Mouse (Mus musculus): Measurements from ENCODE around the gene Mafb. TPM values are rescaled to one million over a fixed set of nuclear protein-coding genes. Genes with fewer than 3 reads are reported as not detected.

Mafb gene
- polyA plus RNA-seq (2014; fragmentation: Nextera tagmentation; extraction: Ambion mirVana), result 7.1 and 7.9 TPM in 2 replicates

GRCm38 (mm10) chr2:160366980-160367338 lies at the start of gene Mafb:
Mafb (minus strand) TSS chr2:160367065.
- ATAC-seq (ENCODE audit: insufficient number of reproducible peaks, insufficient read depth, low FRiP score, low read depth), result peak; percentile 90
- 1% methylated on average over 34 of the region's 37 CpGs for WGBS
- no peaks in the 10 kb centered on the region for H3K36me3 ChIP-seq (ENCODE audit: control insufficient read depth, insufficient read depth, low read length)

GRCm38 (mm10) chr2:160415161-160415560 lies 48.3 kb upstream of the Mafb start:
- no peak for ATAC-seq (ENCODE audit: insufficient number of reproducible peaks, insufficient read depth, low FRiP score, low read depth)
- H3K27ac ChIP-seq (replicated peaks in 1 of 2; ENCODE audit: control insufficient read depth in 1 of 2, insufficient read depth in 1 of 2, low read depth in 2 of 2, low read length in 2 of 2), result no peak overlapping the region
- no peak overlapping the region for H3K4me2 ChIP-seq (ENCODE audit: low read length)
- H3K9me3 ChIP-seq (ENCODE audit: control insufficient read depth, low read length), result peaks cover 4% of the 10 kb centered on the region; the same call in 1 of the 2 replicates
- H3K27me3 ChIP-seq (ENCODE audit: control insufficient read depth, insufficient read depth, low read length), result no peaks in the 10 kb centered on the region
- H3K36me3 ChIP-seq (ENCODE audit: control insufficient read depth, insufficient read depth, low read length), result no peaks in the 10 kb centered on the region
- no peak overlapping the region for H3K4me3 ChIP-seq (ENCODE audit: control insufficient read depth in 1 of 2, insufficient read depth in 1 of 2, low read depth in 1 of 2, low read length in 2 of 2)
- no peaks in the 10 kb centered on the region for H3K4me1 ChIP-seq (ENCODE audit: control insufficient read depth in 2 of 2, insufficient read depth in 2 of 2, low read length in 2 of 2)
- WGBS, result 85% methylated on average over 8 of the region's 8 CpGs
- no peak overlapping the region for H3K9ac ChIP-seq (ENCODE audit: low read length)

More at GRCm38 (mm10) chr2:160366980-160367338, at the start of gene Mafb:
- H3K9ac ChIP-seq (ENCODE audit: low read length), result peak within 1 kb of the TSS; percentile 78
- H3K4me1 ChIP-seq (ENCODE audit: control insufficient read depth in 2 of 2, insufficient read depth in 2 of 2, low read length in 2 of 2), result peaks cover 12 to 22% of the 10 kb centered on the region in 2 experiments; a peak in 3 of 4 replicates
- H3K27ac ChIP-seq (replicated peaks in 1 of 2; ENCODE audit: control insufficient read depth in 1 of 2, insufficient read depth in 1 of 2, low read depth in 2 of 2, low read length in 2 of 2), result peak within 1 kb of the TSS; percentile 23 to 81
- peak within 1 kb of the TSS; percentile 53 to 62 for H3K4me3 ChIP-seq (ENCODE audit: control insufficient read depth in 1 of 2, insufficient read depth in 1 of 2, low read depth in 1 of 2, low read length in 2 of 2)
- peaks cover 67% of the 10 kb centered on the region for H3K27me3 ChIP-seq (ENCODE audit: control insufficient read depth, insufficient read depth, low read length)
- peak within 1 kb of the TSS; percentile 98 for H3K4me2 ChIP-seq (ENCODE audit: low read length)
- no peaks in the 10 kb centered on the region for H3K9me3 ChIP-seq (ENCODE audit: control insufficient read depth, low read length)

GRCm38 (mm10) chr2:160414736-160415135 lies 47.9 kb upstream of the Mafb start:
- no peak overlapping the region for H3K9ac ChIP-seq (ENCODE audit: low read length)
- no peak overlapping the region for H3K4me2 ChIP-seq (ENCODE audit: low read length)
- peaks cover 4% of the 10 kb centered on the region; the same call in 1 of the 2 replicates for H3K9me3 ChIP-seq (ENCODE audit: control insufficient read depth, low read length)
- H3K36me3 ChIP-seq (ENCODE audit: control insufficient read depth, insufficient read depth, low read length), result no peaks in the 10 kb centered on the region
- no peak overlapping the region for H3K4me3 ChIP-seq (ENCODE audit: control insufficient read depth in 1 of 2, insufficient read depth in 1 of 2, low read depth in 1 of 2, low read length in 2 of 2)
- no peaks in the 10 kb centered on the region for H3K4me1 ChIP-seq (ENCODE audit: control insufficient read depth in 2 of 2, insufficient read depth in 2 of 2, low read length in 2 of 2)
- no peak overlapping the region for H3K27ac ChIP-seq (replicated peaks in 1 of 2; ENCODE audit: control insufficient read depth in 1 of 2, insufficient read depth in 1 of 2, low read depth in 2 of 2, low read length in 2 of 2)
- no peaks in the 10 kb centered on the region for H3K27me3 ChIP-seq (ENCODE audit: control insufficient read depth, insufficient read depth, low read length)
- 88% methylated on average over 11 of the region's 11 CpGs for WGBS
- no peak for ATAC-seq (ENCODE audit: insufficient number of reproducible peaks, insufficient read depth, low FRiP score, low read depth)

GRCm38 (mm10) chr2:160413982-160414381 lies 47.1 kb upstream of the Mafb start:
- Histone ChIP-seq H3K4me2 (ENCODE audit: low read length) (no peak overlapping the region), H3K27me3 (ENCODE audit: control insufficient read depth, insufficient read depth, low read length) (no peaks in the 10 kb centered on the region), H3K9me3 (ENCODE audit: control insufficient read depth, low read length) (peaks cover 4% of the 10 kb centered on the region; the same call in 1 of the 2 replicates), H3K9ac (ENCODE audit: low read length) (no peak overlapping the region), H3K27ac (replicated peaks in 1 of 2; ENCODE audit: control insufficient read depth in 1 of 2, insufficient read depth in 1 of 2, low read depth in 2 of 2, low read length in 2 of 2) (no peak overlapping the region), H3K36me3 (ENCODE audit: control insufficient read depth, insufficient read depth, low read length) (no peaks in the 10 kb centered on the region), H3K4me1 (ENCODE audit: control insufficient read depth in 2 of 2, insufficient read depth in 2 of 2, low read length in 2 of 2) (no peaks in the 10 kb centered on the region), H3K4me3 (ENCODE audit: control insufficient read depth in 1 of 2, insufficient read depth in 1 of 2, low read depth in 1 of 2, low read length in 2 of 2) (no peak overlapping the region)
- over 99% methylated on average over 5 of the region's 5 CpGs for WGBS
- no peak for ATAC-seq (ENCODE audit: insufficient number of reproducible peaks, insufficient read depth, low FRiP score, low read depth)

- H3K27ac ChIP-seq (replicated peaks in 1 of 2; ENCODE audit: control insufficient read depth in 1 of 2, insufficient read depth in 1 of 2, low read depth in 2 of 2, low read length in 2 of 2), result no peak overlapping the region
- ATAC-seq (ENCODE audit: insufficient number of reproducible peaks, insufficient read depth, low FRiP score, low read depth), result no peak
- H3K9me3 ChIP-seq (ENCODE audit: control insufficient read depth, low read length), result peaks cover 4% of the 10 kb centered on the region; the same call in 1 of the 2 replicates
- 55% methylated on average over 12 of the region's 12 CpGs for WGBS
- no peaks in the 10 kb centered on the region for H3K36me3 ChIP-seq (ENCODE audit: control insufficient read depth, insufficient read depth, low read length)
- no peak overlapping the region for H3K4me3 ChIP-seq (ENCODE audit: control insufficient read depth in 1 of 2, insufficient read depth in 1 of 2, low read depth in 1 of 2, low read length in 2 of 2)
- no peaks in the 10 kb centered on the region for H3K4me1 ChIP-seq (ENCODE audit: control insufficient read depth in 2 of 2, insufficient read depth in 2 of 2, low read length in 2 of 2)
- no peak overlapping the region for H3K4me2 ChIP-seq (ENCODE audit: low read length)
- H3K27me3 ChIP-seq (ENCODE audit: control insufficient read depth, insufficient read depth, low read length), result no peaks in the 10 kb centered on the region
- no peak overlapping the region for H3K9ac ChIP-seq (ENCODE audit: low read length)
Measured at GRCm38 (mm10) chr2:160413055-160413454, 46.2 kb upstream of the Mafb start.

GRCm38 (mm10) chr2:160411431-160411830 lies 44.6 kb upstream of the Mafb start:
- Histone ChIP-seq H3K36me3 (ENCODE audit: control insufficient read depth, insufficient read depth, low read length) (no peaks in the 10 kb centered on the region), H3K27ac (replicated peaks in 1 of 2; ENCODE audit: control insufficient read depth in 1 of 2, insufficient read depth in 1 of 2, low read depth in 2 of 2, low read length in 2 of 2) (no peak overlapping the region), H3K9me3 (ENCODE audit: control insufficient read depth, low read length) (peaks cover 4% of the 10 kb centered on the region; the same call in 1 of the 2 replicates), H3K4me1 (ENCODE audit: control insufficient read depth in 2 of 2, insufficient read depth in 2 of 2, low read length in 2 of 2) (no peaks in the 10 kb centered on the region), H3K9ac (ENCODE audit: low read length) (no peak overlapping the region), H3K4me2 (ENCODE audit: low read length) (no peak overlapping the region), H3K4me3 (ENCODE audit: control insufficient read depth in 1 of 2, insufficient read depth in 1 of 2, low read depth in 1 of 2, low read length in 2 of 2) (no peak overlapping the region), H3K27me3 (ENCODE audit: control insufficient read depth, insufficient read depth, low read length) (no peaks in the 10 kb centered on the region)
- no peak for ATAC-seq (ENCODE audit: insufficient number of reproducible peaks, insufficient read depth, low FRiP score, low read depth)
- 43% methylated on average over 7 of the region's 7 CpGs for WGBS

- Histone ChIP-seq H3K4me3 (ENCODE audit: control insufficient read depth in 1 of 2, insufficient read depth in 1 of 2, low read depth in 1 of 2, low read length in 2 of 2) (no peak overlapping the region), H3K36me3 (ENCODE audit: control insufficient read depth, insufficient read depth, low read length) (no peaks in the 10 kb centered on the region), H3K4me2 (ENCODE audit: low read length) (no peak overlapping the region), H3K27ac (replicated peaks in 1 of 2; ENCODE audit: control insufficient read depth in 1 of 2, insufficient read depth in 1 of 2, low read depth in 2 of 2, low read length in 2 of 2) (no peak overlapping the region), H3K9ac (ENCODE audit: low read length) (no peak overlapping the region), H3K9me3 (ENCODE audit: control insufficient read depth, low read length) (no peaks in the 10 kb centered on the region), H3K4me1 (ENCODE audit: control insufficient read depth in 2 of 2, insufficient read depth in 2 of 2, low read length in 2 of 2) (no peaks in the 10 kb centered on the region), H3K27me3 (ENCODE audit: control insufficient read depth, insufficient read depth, low read length) (no peaks in the 10 kb centered on the region)
- 77% methylated on average over 3 of the region's 3 CpGs for WGBS
- no peak for ATAC-seq (ENCODE audit: insufficient number of reproducible peaks, insufficient read depth, low FRiP score, low read depth)
Measured at GRCm38 (mm10) chr2:160407720-160408119, 40.9 kb upstream of the Mafb start.

GRCm38 (mm10) chr2:160397747-160398146 lies 30.9 kb upstream of the Mafb start:
- H3K4me3 ChIP-seq (ENCODE audit: control insufficient read depth in 1 of 2, insufficient read depth in 1 of 2, low read depth in 1 of 2, low read length in 2 of 2), result no peak overlapping the region
- H3K9me3 ChIP-seq (ENCODE audit: control insufficient read depth, low read length), result no peaks in the 10 kb centered on the region
- no peak overlapping the region for H3K4me2 ChIP-seq (ENCODE audit: low read length)
- no peaks in the 10 kb centered on the region for H3K4me1 ChIP-seq (ENCODE audit: control insufficient read depth in 2 of 2, insufficient read depth in 2 of 2, low read length in 2 of 2)
- H3K36me3 ChIP-seq (ENCODE audit: control insufficient read depth, insufficient read depth, low read length), result no peaks in the 10 kb centered on the region
- WGBS, result 73% methylated on average over 12 of the region's 12 CpGs
- no peak overlapping the region for H3K9ac ChIP-seq (ENCODE audit: low read length)
- ATAC-seq (ENCODE audit: insufficient number of reproducible peaks, insufficient read depth, low FRiP score, low read depth), result no peak
- H3K27me3 ChIP-seq (ENCODE audit: control insufficient read depth, insufficient read depth, low read length), result no peaks in the 10 kb centered on the region; the same call in 1 of the 2 replicates
- no peak overlapping the region for H3K27ac ChIP-seq (replicated peaks in 1 of 2; ENCODE audit: control insufficient read depth in 1 of 2, insufficient read depth in 1 of 2, low read depth in 2 of 2, low read length in 2 of 2)
